Comparison of ENCODE assay signal across 19 mouse cellular contexts in genomic region chr12:7421826-7422540, GRCm38 (mm10).
"Had no signal": no experiment of that assay in that cellular context is flagged by ENCODE, and none has a peak within 500 bp of the region (broad histone marks: within the 10 kb centered on the region; RNA-seq: fewer than 3 reads in every experiment).

No protein-coding gene starts in this region.

- H3K9ac ChIP-seq: liver, embryonic 14.5 days; liver, postnatal 0 days; lung, embryonic 14.5 days; midbrain, embryonic 13.5 days; neural tube, embryonic 13.5 days had no signal

- H3K27ac ChIP-seq: kidney, postnatal 0 days; layer of hippocampus, adult 2 months; liver, embryonic 14.5 days; macrophage; midbrain, embryonic 13.5 days; neural tube, embryonic 13.5 days; stomach, postnatal 0 days had no signal

- H3K27me3 ChIP-seq: midbrain, embryonic 13.5 days; neural tube, embryonic 13.5 days had no signal

- H3K36me3 ChIP-seq: midbrain, embryonic 13.5 days; neural tube, embryonic 13.5 days had no signal

- DNase-seq: kidney, adult 18-20 months; kidney, adult 9 months; kidney, postnatal 25 days; layer of hippocampus, adult 9-11 months; liver, postnatal 0 days; lung, embryonic 14.5 days; retina, postnatal 1 day; thymus, postnatal 25 days had no signal

- H3K9me3 ChIP-seq: midbrain, embryonic 13.5 days; neural tube, embryonic 13.5 days had no signal

- H3K4me3 ChIP-seq: layer of hippocampus, adult 2 months; midbrain, embryonic 13.5 days; myocyte; neural tube, embryonic 13.5 days had no signal

- H3K4me1 ChIP-seq: midbrain, embryonic 13.5 days; neural tube, embryonic 13.5 days had no signal

- ATAC-seq: intestine, embryonic 16.5 days; liver, postnatal 0 days; lung, postnatal 0 days; midbrain, embryonic 13.5 days; midbrain, embryonic 16.5 days had no signal

- H3K4me2 ChIP-seq: lung, embryonic 14.5 days; midbrain, embryonic 13.5 days; neural tube, embryonic 13.5 days had no signal
